ENCODE assay signal across 36 mouse cellular contexts in genomic region chr2:122675126-122675525, GRCm38 (mm10). TPM values are rescaled to one million over a fixed set of nuclear protein-coding genes. Genes with fewer than 3 reads are reported as not detected.
"Had no signal": no experiment of that assay in that cellular context is flagged by ENCODE, and none has a peak within 500 bp of the region (broad histone marks: within the 10 kb centered on the region; RNA-seq: fewer than 3 reads in every experiment).

No protein-coding gene starts in this region.

- H3K4me3 ChIP-seq: limb, embryonic 10.5 days; limb, embryonic 12.5 days; limb, embryonic 13.5 days; limb, embryonic 15.5 days; liver, embryonic 12.5 days; liver, embryonic 13.5 days; liver, embryonic 15.5 days; lung, embryonic 15.5 days; megakaryocyte, embryonic 14.5 days; midbrain, embryonic 10.5 days; midbrain, embryonic 12.5 days; midbrain, embryonic 13.5 days; midbrain, embryonic 15.5 days; myocyte; neural tube, embryonic 12.5 days had no signal

- DNase-seq: left cerebral cortex, postnatal 4 days; liver; liver, embryonic 13.5 days; liver, postnatal 0 days; lung, adult 18-20 months; lung, adult 2 months; lung, embryonic 14.5 days; lung, postnatal 10 days; lung, postnatal 14 days; lung, postnatal 36 days; lung, postnatal 4 days; midbrain, embryonic 14.5 days had no signal

- H3K36me3 ChIP-seq: limb, embryonic 10.5 days; limb, embryonic 12.5 days; limb, embryonic 13.5 days; limb, embryonic 15.5 days; liver, embryonic 12.5 days; liver, embryonic 13.5 days; liver, embryonic 15.5 days; lung, embryonic 15.5 days; midbrain, embryonic 10.5 days; midbrain, embryonic 12.5 days; midbrain, embryonic 13.5 days; midbrain, embryonic 15.5 days; neural tube, embryonic 12.5 days had no signal

- H3K9ac ChIP-seq: limb, embryonic 12.5 days; limb, embryonic 13.5 days; limb, embryonic 15.5 days; liver, embryonic 12.5 days; liver, embryonic 13.5 days; liver, embryonic 14.5 days; liver, embryonic 15.5 days; liver, postnatal 0 days; lung, embryonic 14.5 days; lung, embryonic 15.5 days; midbrain, embryonic 12.5 days; midbrain, embryonic 13.5 days; midbrain, embryonic 15.5 days; neural tube, embryonic 12.5 days had no signal

- H3K27me3 ChIP-seq: limb, embryonic 12.5 days; limb, embryonic 13.5 days; limb, embryonic 15.5 days; liver, embryonic 12.5 days; liver, embryonic 13.5 days; lung, embryonic 15.5 days; midbrain, embryonic 12.5 days; midbrain, embryonic 13.5 days; midbrain, embryonic 15.5 days; neural tube, embryonic 12.5 days had no signal

- H3K4me2 ChIP-seq: limb, embryonic 12.5 days; limb, embryonic 13.5 days; limb, embryonic 15.5 days; liver, embryonic 11.5 days; liver, embryonic 12.5 days; liver, embryonic 13.5 days; liver, embryonic 15.5 days; lung, embryonic 14.5 days; lung, embryonic 15.5 days; midbrain, embryonic 11.5 days; midbrain, embryonic 12.5 days; midbrain, embryonic 13.5 days; midbrain, embryonic 15.5 days; neural tube, embryonic 12.5 days had no signal

- H3K9me3 ChIP-seq: limb, embryonic 10.5 days; limb, embryonic 12.5 days; limb, embryonic 13.5 days; limb, embryonic 15.5 days; liver, embryonic 12.5 days; liver, embryonic 13.5 days; liver, embryonic 15.5 days; lung, embryonic 15.5 days; megakaryocyte, embryonic 14.5 days; midbrain, embryonic 10.5 days; midbrain, embryonic 12.5 days; midbrain, embryonic 13.5 days; midbrain, embryonic 15.5 days; neural tube, embryonic 12.5 days had no signal

- ATAC-seq: liver, embryonic 12.5 days; liver, postnatal 0 days; lung, postnatal 0 days; midbrain, embryonic 13.5 days; midbrain, embryonic 15.5 days; midbrain, embryonic 16.5 days had no signal

- H3K27ac ChIP-seq: limb, embryonic 10.5 days; limb, embryonic 12.5 days; limb, embryonic 13.5 days; limb, embryonic 15.5 days; liver, embryonic 12.5 days; liver, embryonic 13.5 days; liver, embryonic 14.5 days; liver, embryonic 15.5 days; lung, embryonic 15.5 days; macrophage; midbrain, embryonic 10.5 days; midbrain, embryonic 12.5 days; midbrain, embryonic 13.5 days; midbrain, embryonic 15.5 days; neural tube, embryonic 12.5 days had no signal

- H3K4me1 ChIP-seq: limb, embryonic 10.5 days; limb, embryonic 12.5 days; limb, embryonic 13.5 days; limb, embryonic 15.5 days; liver, embryonic 12.5 days; liver, embryonic 13.5 days; liver, embryonic 15.5 days; lung, embryonic 15.5 days; midbrain, embryonic 10.5 days; midbrain, embryonic 12.5 days; midbrain, embryonic 15.5 days; neural tube, embryonic 12.5 days had no signal

RNA-seq across cellular contexts. Expression of gene AA467197, which starts 38.3 kb away (rescaled TPM):
- total RNA-seq: left cerebral cortex, postnatal 25 days; left cerebral cortex, postnatal 4 days; liver, adult 2 months; midbrain, postnatal 0 days; monocyte, adult 5-6 weeks had no signal
- polyA plus RNA-seq: liver, adult 2 months; liver, embryonic 11.5 days; lung, embryonic 14.5 days; midbrain, embryonic 13.5 days; midbrain, embryonic 16.5 days had no signal
